Mouse (Mus musculus): Measurements from ENCODE around the gene Plekhm3.
"Not testable (repeated sequence)": the region's sequence is repeated elsewhere in the genome, so short reads cannot be mapped to it uniquely, and the experiment has no call there.

Plekhm3 gene

DNA sequence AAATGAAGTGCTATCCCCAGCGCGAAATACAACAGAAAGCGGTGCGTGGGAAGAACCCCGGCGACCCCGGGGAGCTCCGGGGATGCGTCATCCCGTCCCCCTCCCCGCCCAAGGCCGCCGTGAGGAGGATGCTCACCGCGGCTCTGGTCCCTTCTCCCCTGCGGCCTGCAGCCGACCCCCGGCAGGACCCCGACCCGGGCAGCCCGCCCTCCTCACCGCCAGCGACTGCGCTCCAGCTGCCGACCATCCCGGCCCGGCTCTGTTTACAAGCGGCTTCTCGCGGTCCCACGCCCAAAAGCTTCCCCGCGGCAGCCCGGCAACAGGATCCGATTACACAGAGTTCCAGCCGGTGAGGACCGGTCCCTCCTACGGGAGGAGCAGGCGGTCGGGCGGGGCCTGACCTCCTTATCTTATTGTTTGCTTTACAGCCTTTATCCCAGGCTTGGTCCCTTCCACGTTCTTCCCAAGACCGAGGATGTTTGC lies at the start of gene Plekhm3:
Plekhm3 (minus strand) TSS at position 346 of the 483 bp plus-strand sequence.
- peak; percentile 71 for DNase-seq (ENCODE audit: low read depth, low spot score)

DNA sequence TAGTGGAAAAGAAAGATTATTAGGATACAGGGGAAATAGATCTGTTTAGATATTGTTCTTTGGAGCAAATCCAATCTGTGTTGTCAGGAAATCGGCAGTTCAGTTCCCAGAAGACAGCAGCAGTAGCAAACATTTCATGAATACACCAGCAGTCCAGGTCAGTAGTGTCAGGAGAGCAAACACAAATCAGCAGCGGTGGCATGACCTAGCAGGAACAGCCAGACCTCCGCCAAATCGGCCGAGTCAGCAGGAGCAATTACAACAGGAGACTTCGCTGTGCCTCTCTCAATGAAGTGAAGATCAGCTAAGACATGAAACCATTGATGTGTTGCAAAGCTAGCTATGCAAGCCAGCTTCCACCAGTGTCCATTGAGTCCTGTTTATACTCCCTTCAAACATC lies 49.0 kb upstream of the Plekhm3 start:
- DNase-seq (ENCODE audit: low read depth, low spot score), result no peak

DNA sequence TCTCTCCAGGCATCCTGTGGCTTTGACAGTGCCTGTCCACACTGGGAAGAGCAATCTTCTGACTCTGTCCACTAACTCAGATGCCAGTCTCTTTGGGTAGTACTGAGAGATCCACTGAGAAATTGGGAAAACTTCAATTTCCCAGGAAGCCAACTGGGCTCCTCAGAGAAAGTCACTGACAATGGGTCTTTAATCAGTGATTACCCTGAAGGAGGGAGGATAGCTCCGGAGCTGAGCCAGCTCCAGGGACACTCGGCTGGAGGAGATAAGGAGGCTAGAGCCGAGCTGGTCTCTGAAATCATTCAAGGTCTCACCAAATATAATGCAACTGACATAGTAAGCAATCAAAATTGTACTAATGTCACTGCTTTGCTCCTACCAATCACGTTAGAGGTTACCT lies 47.9 kb upstream of the Plekhm3 start:
- DNase-seq (ENCODE audit: low read depth, low spot score), result no peak

DNA sequence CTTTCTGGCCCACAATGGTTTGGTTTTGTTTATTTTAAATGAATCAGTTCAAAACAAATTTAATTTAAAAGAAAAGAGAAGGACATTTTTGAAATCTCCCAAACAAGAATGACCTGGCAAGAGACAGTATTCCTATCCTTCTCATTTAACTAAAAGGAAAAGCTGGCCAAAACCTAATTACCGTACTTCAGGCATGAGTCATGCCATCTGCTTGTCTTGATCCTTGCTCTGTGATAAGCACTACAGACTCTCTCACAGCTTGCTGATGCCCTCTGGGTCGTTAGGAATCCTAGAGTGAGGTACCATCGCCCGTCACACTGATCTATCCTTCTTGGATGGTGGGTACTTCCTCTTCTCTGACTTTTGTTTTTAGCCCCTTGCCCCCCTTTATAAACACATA lies 36.6 kb upstream of the Plekhm3 start:
- DNase-seq (ENCODE audit: low read depth, low spot score), result no peak

DNA sequence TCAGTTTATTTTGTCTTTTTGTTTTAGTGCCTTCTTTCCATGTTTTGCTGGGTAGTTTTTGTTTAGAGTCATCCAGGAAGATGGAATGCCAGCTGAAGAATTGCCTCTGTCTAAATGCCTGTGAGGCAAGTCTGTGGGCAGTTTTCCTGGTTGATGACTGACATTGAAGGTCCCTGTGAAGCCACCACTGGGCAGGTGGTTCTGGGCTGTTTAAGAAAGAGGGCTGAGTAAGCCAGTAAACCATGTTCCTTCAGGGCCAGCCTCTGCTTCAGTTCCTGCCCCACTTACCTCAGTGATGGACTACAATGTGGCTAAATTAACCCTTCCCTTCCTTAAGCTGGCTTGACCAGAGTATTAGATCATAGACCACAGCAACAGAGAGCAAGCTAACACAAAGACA lies 31.6 kb upstream of the Plekhm3 start:
- no peak for DNase-seq (ENCODE audit: low read depth, low spot score)

DNA sequence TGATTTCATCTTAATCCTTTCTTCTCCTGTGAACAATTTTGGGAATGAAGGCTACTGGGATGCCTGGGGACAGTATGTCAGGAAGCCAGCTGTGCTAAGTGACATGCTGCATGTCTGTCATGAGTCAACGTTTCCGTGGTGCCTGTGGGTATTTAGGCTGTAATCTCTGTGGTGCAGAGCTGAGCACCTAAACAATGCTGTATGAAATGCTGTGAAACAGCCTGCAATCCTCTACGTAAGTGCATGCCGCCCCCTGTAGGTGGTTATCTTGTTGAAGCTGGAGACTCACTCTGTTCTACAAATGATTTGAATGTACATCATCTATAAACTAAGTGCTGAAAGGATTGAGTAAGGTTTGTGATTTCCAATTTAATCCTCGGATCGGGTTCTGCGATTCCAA lies 29.5 kb upstream of the Plekhm3 start:
- DNase-seq (ENCODE audit: low read depth, low spot score), result peak; percentile 31

DNA sequence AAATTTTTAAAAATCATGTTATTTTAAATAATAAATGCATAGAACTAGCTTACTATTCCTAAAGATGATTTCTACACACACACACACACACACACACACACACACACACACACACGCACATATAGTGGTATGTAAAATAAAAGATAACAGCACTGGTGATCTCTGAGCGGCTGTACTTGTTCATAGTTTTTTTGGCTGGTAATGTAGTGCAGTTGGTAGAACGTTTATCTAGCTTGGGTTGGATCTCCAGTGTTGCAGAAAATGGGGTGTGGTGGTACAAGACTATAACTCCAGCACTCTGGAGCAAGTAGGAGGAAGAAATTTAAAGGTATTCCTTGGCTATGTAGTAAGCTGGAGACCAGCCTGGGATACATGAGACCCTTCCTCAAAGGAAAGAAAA lies 26.6 kb upstream of the Plekhm3 start:
- no peak for DNase-seq (ENCODE audit: low read depth, low spot score)

DNA sequence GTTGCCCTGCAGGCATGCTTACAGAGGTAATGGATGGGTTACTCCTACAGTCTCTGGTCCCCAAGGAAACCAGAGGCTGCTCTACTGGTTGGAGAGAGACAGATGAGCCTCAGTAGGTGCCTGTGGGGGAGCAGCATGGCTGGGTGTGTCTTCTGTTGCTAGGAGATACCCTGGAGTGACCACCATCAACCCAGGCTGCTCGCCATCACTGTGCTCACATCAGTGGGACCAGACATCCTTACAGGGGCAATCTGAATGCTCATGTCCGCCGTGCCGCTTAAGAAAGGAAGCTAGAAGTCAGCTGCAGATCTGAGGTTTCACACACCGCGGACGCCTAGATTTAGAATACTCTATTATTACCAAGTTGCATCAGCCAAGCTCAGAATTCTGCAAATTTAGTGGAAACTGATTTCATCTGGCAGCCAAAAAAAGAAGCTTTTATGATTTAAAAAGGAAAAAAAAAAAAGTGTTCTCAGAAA lies 21.7 kb upstream of the Plekhm3 start:
- no peak for DNase-seq (ENCODE audit: low read depth, low spot score)

DNA sequence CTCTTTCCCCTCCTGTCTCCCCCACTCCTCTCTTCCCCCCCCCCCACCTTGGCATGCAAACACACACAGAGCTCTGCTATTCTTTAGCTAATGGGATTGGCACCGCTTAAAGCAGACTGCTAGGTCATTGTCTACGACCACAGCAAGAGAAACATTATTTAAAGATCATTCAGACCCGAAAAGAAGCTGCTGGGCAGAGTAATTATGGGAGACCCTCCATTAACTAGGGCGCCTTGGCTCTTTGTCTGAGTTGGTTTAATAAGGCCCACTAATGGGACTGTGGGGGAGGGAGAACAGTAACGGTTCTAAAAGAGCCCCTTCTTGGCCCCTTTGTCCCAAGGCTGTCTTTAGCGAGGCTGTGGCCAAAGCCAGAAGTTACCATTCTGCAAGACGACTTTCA lies 18.7 kb upstream of the Plekhm3 start:
- no peak for DNase-seq (ENCODE audit: low read depth, low spot score)

DNA sequence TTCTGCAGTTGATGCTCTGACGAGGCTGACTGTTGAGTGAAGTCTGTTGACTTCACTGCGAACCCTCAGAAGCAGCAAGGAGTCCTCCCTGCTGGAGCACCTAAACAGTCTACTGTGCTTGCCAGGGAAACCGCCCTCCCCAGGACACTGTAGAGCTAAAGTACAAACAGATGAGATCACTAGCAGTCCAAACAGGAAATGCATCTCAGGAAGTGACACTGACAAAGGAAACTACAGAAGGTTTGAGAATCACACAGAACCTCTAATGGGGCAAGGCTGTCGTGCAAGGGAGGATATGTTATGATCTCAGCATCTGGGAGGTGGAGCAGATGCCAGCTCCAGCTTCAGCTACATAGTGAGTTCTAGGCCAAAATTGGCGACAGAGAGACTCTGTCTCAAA lies 14.1 kb upstream of the Plekhm3 start:
- no peak for DNase-seq (ENCODE audit: low read depth, low spot score)

DNA sequence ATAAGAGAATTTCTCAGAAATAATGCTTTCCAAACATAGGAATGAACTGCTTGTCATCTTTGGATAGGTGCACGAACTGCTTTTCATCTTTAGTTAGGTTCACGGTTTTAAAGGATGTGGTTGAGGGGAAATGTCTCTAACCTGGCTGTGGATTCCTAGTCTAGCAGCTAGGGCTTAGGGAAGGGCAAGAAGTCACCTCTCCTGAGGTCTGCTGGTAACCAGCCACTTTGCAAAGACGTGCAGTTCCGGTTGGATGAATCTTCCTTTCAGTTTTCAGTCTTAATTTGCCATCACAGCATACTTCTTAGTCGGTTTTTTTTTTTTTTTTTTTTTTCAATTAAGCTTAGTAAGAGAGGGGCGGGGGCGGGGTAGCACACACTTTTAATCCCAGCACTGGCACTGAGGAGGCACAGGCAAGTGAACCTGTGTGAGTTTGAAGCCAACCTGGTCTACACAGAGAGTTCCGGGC lies 431 bp upstream of the Plekhm3 start:
- DNase-seq (ENCODE audit: low read depth, low spot score), result no peak

DNA sequence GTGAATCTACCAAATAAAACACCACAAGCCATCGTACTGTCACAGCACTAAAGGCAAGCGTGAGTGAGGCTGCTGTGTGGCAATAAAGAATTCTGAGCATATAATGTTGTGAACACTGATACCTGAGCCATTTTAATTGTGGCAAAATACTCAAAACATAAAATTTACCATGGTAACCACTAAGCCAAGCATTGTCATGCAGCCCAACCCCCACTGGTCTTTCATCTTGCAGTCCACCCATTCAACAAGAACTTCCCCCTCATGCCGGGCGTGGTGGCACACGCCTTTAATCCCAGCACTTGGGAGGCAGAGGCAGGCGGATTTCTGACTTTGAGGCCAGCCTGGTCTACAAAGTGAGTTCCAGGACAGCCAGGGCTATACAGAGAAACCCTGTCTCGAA lies 1.8 kb downstream of the Plekhm3 start:
- not testable (repeated sequence) for DNase-seq (ENCODE audit: low read depth, low spot score)

DNA sequence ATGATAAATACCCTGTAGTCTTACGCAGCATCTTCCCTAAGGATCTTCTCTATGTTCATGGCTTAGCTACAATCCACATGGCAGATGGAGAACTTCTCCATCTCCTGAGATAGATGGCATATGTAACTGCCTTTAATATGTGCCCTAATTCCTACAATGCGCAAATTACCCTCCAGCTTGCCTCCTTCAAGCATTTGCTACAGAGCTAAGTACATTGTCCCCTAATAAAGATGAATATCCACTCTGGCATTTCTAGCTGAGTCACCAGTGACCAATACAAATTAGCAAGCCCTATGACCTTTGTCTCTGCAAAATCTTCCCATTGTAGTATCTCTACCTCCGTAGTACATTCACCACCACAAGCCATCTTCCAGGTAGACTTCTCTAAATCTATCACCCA lies 6.4 kb downstream of the Plekhm3 start:
- no peak for DNase-seq (ENCODE audit: low read depth, low spot score)

DNA sequence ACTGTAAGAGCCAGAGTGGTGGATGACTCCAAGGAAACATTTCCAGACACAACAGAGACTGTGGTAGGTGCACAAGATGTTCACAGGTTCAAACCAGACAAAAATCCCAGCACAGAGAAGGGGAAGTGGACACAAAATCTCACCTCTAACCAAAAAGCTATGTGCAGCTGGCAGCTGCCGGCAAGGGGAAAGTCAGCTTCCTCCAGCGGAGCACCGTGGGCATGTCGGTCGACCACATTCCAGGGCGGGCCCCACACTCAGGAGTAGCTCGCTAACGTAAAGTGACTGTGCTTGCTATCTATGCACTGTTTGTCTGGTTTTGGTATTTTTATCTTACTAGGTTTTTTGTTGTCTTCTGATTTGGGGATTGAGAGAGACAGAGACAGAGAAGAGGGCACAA lies 7.2 kb downstream of the Plekhm3 start:
- DNase-seq (ENCODE audit: low read depth, low spot score), result no peak

DNA sequence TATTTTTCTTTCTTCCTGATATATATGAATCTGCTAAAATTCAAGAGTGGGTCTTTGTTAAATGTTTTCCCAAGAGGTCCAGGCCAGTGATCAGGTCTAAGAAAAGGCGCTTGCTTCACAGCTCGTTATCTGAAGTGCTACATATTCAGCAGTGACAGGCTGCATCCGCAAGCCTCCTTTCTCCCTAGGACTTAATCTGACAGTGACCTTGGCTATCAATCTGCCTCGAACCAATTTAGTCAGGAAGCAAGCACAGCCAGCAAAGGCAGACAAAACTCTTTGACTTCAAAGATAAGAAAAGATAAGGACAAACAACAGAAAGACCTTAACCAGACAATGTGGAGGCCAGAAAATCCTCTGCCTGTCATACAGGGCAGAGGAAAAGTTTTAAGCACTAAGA lies 10.5 kb downstream of the Plekhm3 start:
- no peak for DNase-seq (ENCODE audit: low read depth, low spot score)

DNA sequence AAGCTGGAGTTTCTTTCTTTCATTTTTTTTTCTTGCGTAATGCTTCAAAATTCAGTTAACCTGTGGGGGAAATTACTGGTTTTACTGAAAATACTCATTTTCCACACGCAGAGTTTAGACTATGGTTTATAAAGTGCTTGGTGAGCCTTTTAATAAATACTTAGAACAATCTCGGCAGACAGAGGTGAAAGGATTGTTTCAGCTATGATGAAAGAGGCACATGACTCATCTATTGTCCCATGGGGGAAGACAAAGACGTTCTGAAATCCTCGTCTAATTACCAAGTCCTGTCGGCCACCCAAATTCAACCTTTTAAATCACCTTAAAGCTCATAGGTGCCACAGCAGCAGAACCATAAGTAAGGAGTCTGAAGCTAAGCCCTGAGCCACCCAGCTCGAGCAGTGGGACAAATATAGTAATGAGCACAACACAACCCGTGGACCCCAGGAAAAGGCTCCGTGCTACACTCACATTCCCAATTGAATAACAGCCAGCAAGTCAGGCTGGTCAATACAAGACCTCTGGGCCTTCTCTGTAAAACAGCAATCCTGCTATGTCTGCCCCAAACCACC lies 11.3 kb downstream of the Plekhm3 start:
- no peak for DNase-seq (ENCODE audit: low read depth, low spot score)

DNA sequence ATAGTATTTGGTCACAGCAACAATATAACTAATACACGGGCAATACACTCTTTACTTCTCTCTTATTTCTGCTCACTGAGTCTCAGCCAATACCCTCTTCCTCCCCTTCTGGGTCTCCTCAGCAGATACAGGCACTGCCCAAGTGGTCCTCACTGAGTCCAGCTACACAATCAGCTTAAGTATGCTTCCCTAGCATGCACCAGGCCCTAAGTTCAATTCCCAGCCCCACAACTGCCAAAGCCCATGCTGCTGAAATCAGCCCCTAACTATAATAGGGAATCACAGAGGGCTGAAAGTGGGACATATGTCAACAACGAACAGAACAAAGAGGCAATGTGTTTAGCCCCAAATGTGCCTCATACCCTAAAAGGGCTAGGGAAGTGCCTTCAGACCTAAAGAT lies 11.9 kb downstream of the Plekhm3 start:
- DNase-seq (ENCODE audit: low read depth, low spot score), result no peak

DNA sequence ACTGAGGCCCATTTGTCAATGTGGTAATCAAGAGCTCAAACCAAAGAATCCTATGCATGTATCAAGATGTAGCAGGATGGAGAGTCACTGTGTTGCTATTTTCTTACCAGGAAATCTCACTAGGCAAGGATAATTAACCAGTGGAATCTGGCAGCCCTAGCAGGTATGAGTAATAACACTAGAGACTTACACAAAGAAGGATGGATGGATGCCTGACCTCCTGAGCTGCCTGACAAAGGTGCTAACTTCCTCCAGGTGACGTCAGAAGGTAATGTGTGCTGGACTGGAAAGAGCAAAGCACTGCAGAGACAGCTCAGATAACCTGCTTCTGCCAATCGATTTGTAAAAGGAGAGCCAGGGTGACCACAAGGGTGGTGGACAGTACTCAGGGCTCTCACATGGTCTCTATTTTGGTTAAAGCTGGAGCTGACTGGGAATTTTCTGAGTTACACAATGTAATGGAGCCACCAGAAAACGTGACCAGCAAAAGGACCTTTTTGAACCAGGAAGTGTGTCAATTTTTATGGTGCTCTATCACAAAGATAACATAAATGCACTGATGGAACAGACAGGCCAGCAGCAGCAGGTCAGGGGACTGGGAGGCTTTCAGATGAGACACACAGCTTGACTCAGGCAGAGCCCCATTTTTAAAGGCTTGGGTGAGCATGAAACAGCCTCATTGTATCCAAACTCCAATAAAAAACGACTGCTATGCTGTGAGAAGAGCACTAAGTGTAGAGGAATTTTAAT lies 14.4 kb downstream of the Plekhm3 start:
- DNase-seq (ENCODE audit: low read depth, low spot score), result no peak

DNA sequence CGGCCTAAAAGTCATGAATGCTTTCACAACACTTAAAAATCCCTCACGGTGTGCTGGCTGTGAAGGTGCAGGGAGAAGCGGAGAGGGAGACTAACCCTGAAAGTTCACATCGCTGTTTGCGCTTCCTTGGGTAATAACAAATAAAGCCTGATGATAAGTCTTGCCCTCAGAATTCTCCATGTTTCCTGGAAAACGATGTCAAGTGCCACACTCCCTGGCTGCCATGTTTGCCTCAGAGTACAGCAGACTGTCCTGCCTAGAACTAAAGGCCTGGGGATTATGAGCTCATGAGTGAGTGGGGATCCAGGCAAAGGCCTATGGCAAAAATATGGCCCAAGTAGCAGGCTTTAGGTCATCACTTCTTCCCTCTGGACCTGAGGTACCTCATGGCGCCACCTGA lies 17.7 kb downstream of the Plekhm3 start:
- no peak for DNase-seq (ENCODE audit: low read depth, low spot score)

DNA sequence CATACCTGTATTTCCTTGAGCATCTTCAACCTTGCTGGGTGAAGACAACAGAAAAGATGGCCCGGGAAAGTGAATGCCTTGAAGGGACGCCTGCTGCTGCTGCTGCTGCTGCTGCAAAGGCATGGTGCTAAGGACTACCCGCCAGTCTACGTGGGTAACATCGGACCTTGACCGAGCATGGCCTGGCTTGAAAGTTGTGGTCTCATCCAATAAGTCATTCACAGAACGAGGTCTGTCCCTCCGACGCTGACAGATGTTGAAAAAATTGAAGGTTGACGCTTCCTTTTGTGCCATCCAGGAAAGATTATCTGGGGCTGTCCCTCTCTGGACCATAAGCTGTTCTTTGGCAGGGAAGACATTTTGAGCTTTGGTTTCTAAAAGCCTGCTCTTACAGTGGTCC lies 18.9 kb downstream of the Plekhm3 start:
- no peak for DNase-seq (ENCODE audit: low read depth, low spot score)

DNA sequence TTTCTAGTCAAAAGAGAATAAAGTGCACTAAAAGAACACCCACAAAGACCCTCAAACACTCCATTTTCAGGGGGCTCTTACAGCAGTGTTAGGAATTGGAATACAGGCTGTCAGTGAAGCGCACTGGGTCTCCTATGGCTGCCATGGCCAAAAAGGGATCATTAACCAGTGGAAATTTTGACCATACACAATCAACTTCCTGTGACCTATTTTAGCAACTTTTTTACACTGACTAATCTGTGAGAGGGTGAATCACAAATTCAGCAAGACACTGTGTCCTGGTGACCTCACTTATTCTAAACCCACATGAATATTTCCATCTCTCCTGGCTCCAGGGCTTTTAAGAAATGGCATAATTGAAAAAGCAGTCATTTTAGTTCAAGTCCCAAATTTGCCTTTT lies 23.7 kb downstream of the Plekhm3 start:
- no peak for DNase-seq (ENCODE audit: low read depth, low spot score)

DNA sequence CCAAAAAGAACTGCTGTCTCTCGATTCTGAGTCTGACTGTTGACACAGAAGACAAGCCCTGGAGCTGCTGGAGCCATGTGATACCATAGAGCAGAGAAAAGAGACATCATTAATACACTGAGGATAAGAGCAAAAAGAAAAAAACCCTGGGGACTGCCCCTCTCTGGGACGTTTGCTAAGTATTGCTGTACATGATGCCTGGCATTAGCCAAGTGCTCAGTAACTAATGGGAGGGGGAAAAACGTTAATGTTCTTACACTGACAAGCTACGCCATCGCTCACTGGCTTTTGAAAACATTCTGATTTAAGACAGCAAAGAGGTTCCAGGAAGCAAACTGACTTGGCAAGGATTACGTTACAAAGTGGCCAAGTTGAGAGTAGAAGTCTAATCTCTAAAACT lies 26.5 kb downstream of the Plekhm3 start:
- DNase-seq (ENCODE audit: low read depth, low spot score), result no peak

DNA sequence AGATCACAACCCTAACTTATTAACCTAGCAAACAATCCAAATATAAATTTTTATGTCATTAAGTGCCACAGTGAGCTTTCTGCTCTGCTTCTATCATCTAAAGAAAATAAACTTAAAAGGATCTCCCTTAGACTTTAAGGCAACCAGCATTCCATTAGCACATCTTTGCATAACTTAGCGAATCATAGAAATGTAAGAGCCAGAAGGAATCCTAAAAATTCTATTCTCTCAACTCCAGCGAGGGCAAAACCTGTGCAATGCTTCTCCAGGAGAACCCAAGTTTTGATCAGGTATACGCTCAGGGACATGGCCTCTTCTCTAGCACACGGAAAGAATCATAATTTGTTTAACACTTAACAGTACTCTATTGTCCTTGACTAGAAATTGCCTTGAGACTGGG lies 27.0 kb downstream of the Plekhm3 start:
- no peak for DNase-seq (ENCODE audit: low read depth, low spot score)

Measured in embryo, embryonic 11.5 days (tissue).